Mouse (Mus musculus) heart, postnatal 0 days (tissue): ENCODE results near the gene Vmn1r211. TPM values are rescaled to one million over a fixed set of nuclear protein-coding genes. Genes with fewer than 3 reads are reported as not detected.
"Not testable (repeated sequence)": the region's sequence is repeated elsewhere in the genome, so short reads cannot be mapped to it uniquely, and the experiment has no call there.

ENCODE experiments used
- ATAC-seq: fragments of 200-750 bp; cut with Nextera tagmentation; 2 replicates; pipeline ENCODE4 v1.8.0; 2017; ENCODE audit warnings: low read depth, moderate number of reproducible peaks, moderate library complexity; ENCODE audit not compliant: insufficient read depth
- DNase-seq: peaks from one replicate; pipeline ENCODE4 v3.0.0-alpha.2; 2016; ENCODE audit warnings: low spot score
- H3K27ac ChIP-seq: fragments of 300-500 bp; sonication (generic); 2 replicates; pipeline ENCODE4 v1.5.1; 2014; ENCODE audit warnings: low read depth, mild to moderate bottlenecking
- H3K27me3 ChIP-seq: fragments of 300-500 bp; sonication (generic); 2 replicates; pipeline ENCODE4 v1.6.1; 2014; ENCODE audit warnings: low read length, mixed read lengths; ENCODE audit not compliant: control insufficient read depth, insufficient read depth
- H3K36me3 ChIP-seq: fragments of 300-500 bp; sonication (generic); replicated peaks from 2 replicates; pipeline ENCODE4 v1.6.1; 2014; ENCODE audit warnings: low read length, mixed read lengths; ENCODE audit not compliant: control insufficient read depth, insufficient read depth
- H3K4me1 ChIP-seq: fragments of 300-500 bp; sonication (generic); 2 replicates; pipeline ENCODE4 v1.6.1; 2014; ENCODE audit warnings: antibody characterized with exemption; ENCODE audit not compliant: control insufficient read depth, insufficient read depth
- H3K4me2 ChIP-seq: fragments of 300-500 bp; sonication (generic); 2 replicates; pipeline ENCODE4 v1.6.1; 2014; ENCODE audit warnings: low read depth, mild to moderate bottlenecking, low read length, moderate library complexity
- H3K4me3 ChIP-seq: fragments of 300-500 bp; sonication (generic); 2 replicates; pipeline ENCODE4 v1.5.1; 2014; ENCODE audit warnings: low read depth, low read length
- H3K9ac ChIP-seq: fragments of 300-500 bp; sonication (generic); replicated peaks from 2 replicates; pipeline ENCODE4 v1.6.1; 2014; ENCODE audit warnings: low read depth, low read length, mixed read lengths
- H3K9me3 ChIP-seq: fragments of 300-500 bp; sonication (generic); replicated peaks from 2 replicates; pipeline ENCODE4 v1.6.1; 2016; ENCODE audit warnings: low read length; ENCODE audit not compliant: control insufficient read depth
- CTCF ChIP-seq: IDR thresholded peaks from 2 replicates; pipeline ENCODE4 v1.5.1; 2016; ENCODE audit warnings: antibody characterized with exemption, control low read depth, low read depth
- EP300 ChIP-seq: IDR thresholded peaks from 2 replicates; pipeline ENCODE4 v1.6.1; 2016; ENCODE audit warnings: antibody characterized with exemption, low read depth
- WGBS: fragments of 180-500 bp; shearing (Covaris S2); extraction: QIAGEN DNeasy Blood & Tissue Kit; methylation state at CpG from one replicate; pipeline ENCODE4 v1.1.7; 2014; 5-methylcytosine and 5-hydroxymethylcytosine counted together
- polyA plus RNA-seq: library from polyadenylated mRNA; unstranded; fragments of >200 nt; fragmentation: Nextera tagmentation; extraction: Ambion mirVana; gene quantifications from 2 replicates; pipeline ENCODE4 v1.2.1, GENCODE M21; 2015
- total RNA-seq: library from RNA; depleted of rRNA; stranded (reverse); fragments of >200 nt; gene quantifications from 2 replicates; pipeline ENCODE4 v1.2.3, GENCODE M21; 2014; ENCODE audit warnings: low replicate concordance; rRNA removed

The Vmn1r211 gene
- total RNA-seq (not detected in 2 replicates), polyA plus RNA-seq (not detected in 2 replicates)

DNA sequence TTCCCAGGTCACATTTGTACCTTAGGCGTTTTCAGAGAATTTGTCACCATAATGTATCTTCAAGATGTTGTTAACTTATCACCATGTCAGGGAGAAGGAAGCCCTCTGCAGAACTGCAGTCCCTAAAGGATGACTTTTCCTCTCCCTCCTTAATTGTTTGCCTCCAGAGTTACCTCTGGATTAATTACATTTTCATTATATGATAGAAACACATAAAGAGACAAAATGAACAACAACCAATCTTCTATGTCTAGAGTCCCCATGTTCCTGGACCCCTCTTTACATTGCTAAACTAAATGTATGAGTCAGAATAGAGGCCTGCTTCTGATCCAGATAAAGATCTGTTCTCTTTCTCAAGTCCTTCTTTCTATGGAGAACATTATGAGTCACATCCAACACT, at the start of gene Vmn1r211:
TSS of gene Vmn1r211 (minus strand) at position 101 of the 400 bp plus-strand sequence.
- H3K27ac ChIP-seq, result no peak within 1 kb of the TSS
- no peaks in the 10 kb centered on the region for H3K4me1 ChIP-seq
- H3K9me3 ChIP-seq, result no peaks in the 10 kb centered on the region
- no peak within 1 kb of the TSS for H3K4me3 ChIP-seq
- ATAC-seq (no peak), DNase-seq (no peak)
- TF ChIP-seq EP300, result no peak
- TF ChIP-seq CTCF, result no peak
- WGBS, result 54% methylated on average over 1 of the region's 1 CpGs
- H3K36me3 ChIP-seq, result no peaks in the 10 kb centered on the region
- H3K27me3 ChIP-seq, result no peaks in the 10 kb centered on the region
- H3K4me2 ChIP-seq, result no peak within 1 kb of the TSS
- no peak within 1 kb of the TSS for H3K9ac ChIP-seq

DNA sequence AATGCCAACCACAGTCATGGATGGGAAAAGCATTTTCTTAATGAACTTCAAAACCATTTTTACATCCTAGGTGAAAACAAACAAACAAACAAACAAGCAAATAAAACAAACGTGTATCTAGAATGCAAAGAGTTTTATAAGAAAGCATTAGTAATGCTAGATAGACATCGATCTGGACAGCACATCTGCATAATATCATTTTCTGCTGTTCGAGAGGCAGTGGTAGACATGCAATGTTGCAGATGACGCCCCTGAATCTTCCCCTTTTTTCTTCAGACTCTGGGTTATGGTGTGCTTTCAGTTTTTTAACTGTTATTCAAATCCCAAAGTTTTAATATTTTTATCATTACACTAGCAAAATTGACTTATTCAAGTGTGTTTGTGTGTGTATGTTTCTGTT, 26.7 kb upstream of the Vmn1r211 start, which contains the start of gene Vmn1r212:
TSS of gene Vmn1r212 (minus strand) at position 101 of the 400 bp plus-strand sequence.
- H3K4me3 ChIP-seq, result no peak within 1 kb of the TSS
- TF ChIP-seq CTCF, result no peak
- TF ChIP-seq EP300, result no peak
- H3K36me3 ChIP-seq, result no peaks in the 10 kb centered on the region
- no peaks in the 10 kb centered on the region for H3K9me3 ChIP-seq
- H3K4me2 ChIP-seq, result no peak within 1 kb of the TSS
- ATAC-seq (no peak), DNase-seq (no peak)
- no peaks in the 10 kb centered on the region for H3K27me3 ChIP-seq
- H3K9ac ChIP-seq, result no peak within 1 kb of the TSS
- WGBS, result 61% methylated on average over 4 of the region's 4 CpGs
- no peaks in the 10 kb centered on the region for H3K4me1 ChIP-seq
- H3K27ac ChIP-seq, result no peak within 1 kb of the TSS

DNA sequence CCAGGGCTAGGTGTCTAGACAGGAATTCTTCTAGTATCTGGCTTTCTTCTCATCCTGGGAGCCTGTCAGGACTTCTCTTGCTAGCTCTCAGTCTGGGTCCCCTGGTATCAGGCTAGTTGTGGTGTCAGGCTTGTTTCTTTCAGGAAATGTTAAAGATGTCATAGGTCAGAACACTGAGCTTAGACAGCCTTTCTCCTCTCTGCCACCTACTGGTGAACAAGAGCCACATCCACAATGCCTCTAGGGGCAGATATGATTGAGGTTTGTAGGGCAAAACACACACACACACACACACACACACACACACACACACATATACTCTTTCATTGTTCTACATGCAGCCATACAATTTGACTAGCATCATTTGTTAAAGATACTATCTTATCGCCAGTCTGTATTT, 21.9 kb upstream of the Vmn1r211 start:
- TF ChIP-seq EP300 (no peak), CTCF (no peak)
- H3K9ac ChIP-seq, result no peak overlapping the region
- no peak overlapping the region for H3K4me2 ChIP-seq
- H3K4me3 ChIP-seq, result no peak overlapping the region
- ATAC-seq, result no peak
- H3K27me3 ChIP-seq, result no peaks in the 10 kb centered on the region
- no peak for DNase-seq
- WGBS, result 76% methylated on average over 1 of the region's 1 CpGs
- no peak overlapping the region for H3K27ac ChIP-seq
- H3K36me3 ChIP-seq, result no peaks in the 10 kb centered on the region
- H3K9me3 ChIP-seq, result no peaks in the 10 kb centered on the region
- no peaks in the 10 kb centered on the region for H3K4me1 ChIP-seq

- Histone ChIP-seq H3K4me3 (no peak overlapping the region), H3K27me3 (no peaks in the 10 kb centered on the region), H3K9ac (no peak overlapping the region), H3K27ac (no peak overlapping the region), H3K4me2 (no peak overlapping the region), H3K36me3 (no peaks in the 10 kb centered on the region), H3K9me3 (no peaks in the 10 kb centered on the region), H3K4me1 (no peaks in the 10 kb centered on the region)
- DNase-seq, result no peak
- WGBS, result 64% methylated on average over 4 of the region's 4 CpGs
- ATAC-seq, result no peak
- TF ChIP-seq EP300 (no peak), CTCF (no peak)
Observed at GRCm38 (mm10) chr13:22854760-22855159, 2.6 kb downstream of the Vmn1r211 start.

DNA sequence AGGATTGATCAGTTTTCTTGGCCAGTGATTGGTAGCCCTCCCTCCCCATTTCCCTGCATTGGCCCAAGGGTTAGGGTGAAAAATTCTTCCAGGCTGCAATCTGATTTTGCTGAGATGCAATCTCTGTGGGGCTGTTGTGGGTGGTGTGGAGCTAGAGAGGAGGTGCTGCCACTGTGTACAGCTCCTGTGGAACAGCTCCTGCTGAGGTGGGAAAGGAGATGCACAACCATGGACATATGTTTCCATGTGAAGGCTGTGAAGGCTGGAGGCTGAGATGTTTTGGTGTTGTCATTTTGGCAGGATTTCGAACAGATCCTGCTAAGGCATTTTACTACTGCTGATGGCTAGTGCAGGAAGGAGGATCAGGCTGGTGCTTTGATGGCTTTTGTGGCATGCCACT, 10.6 kb downstream of the Vmn1r211 start:
- DNase-seq (no peak), ATAC-seq (no peak)
- Histone ChIP-seq H3K4me3 (no peak overlapping the region), H3K9ac (no peak overlapping the region), H3K9me3 (no peaks in the 10 kb centered on the region), H3K27me3 (no peaks in the 10 kb centered on the region), H3K4me1 (no peaks in the 10 kb centered on the region), H3K27ac (no peak overlapping the region), H3K36me3 (no peaks in the 10 kb centered on the region), H3K4me2 (no peak overlapping the region)
- 57% methylated on average over 1 of the region's 1 CpGs for WGBS
- TF ChIP-seq EP300 (no peak), CTCF (no peak)

- not testable (repeated sequence) for H3K4me2 ChIP-seq, H3K36me3 ChIP-seq, H3K4me3 ChIP-seq, H3K4me1 ChIP-seq, ATAC-seq, DNase-seq, H3K9me3 ChIP-seq, H3K27me3 ChIP-seq, H3K9ac ChIP-seq, H3K27ac ChIP-seq
- WGBS, result 66% methylated on average over 3 of the region's 3 CpGs
Observed at GRCm38 (mm10) chr13:22844304-22844703, 13.1 kb downstream of the Vmn1r211 start.
